Mouse (Mus musculus): Measurements from ENCODE around the gene Gm5916. TPM values are rescaled to one million over a fixed set of nuclear protein-coding genes. Genes with fewer than 3 reads are reported as not detected.

The Gm5916 gene
- not detected for total RNA-seq (2021)
- long read RNA-seq: 0 reads

GRCm38 (mm10) chr9:36128679-36129078, at the start of gene Gm5916:
Gene Gm5916 (minus strand): TSS chr9:36128779.
- DNase-seq (ENCODE audit: low spot score in 2 of 2): no peak

Other genes with a start within 250 kb of the Gm5916 start
- under 1 TPM in 1 of 2 experiments, not detected in 1; 0.20 TPM for gene 9230113P08Rik, start 220.4 kb downstream of the Gm5916 start, total RNA-seq (2021)

Measured in layer of hippocampus, adult 18-20 months (tissue).